17 mouse cellular contexts compared by ENCODE assay signal in the genomic region with DNA sequence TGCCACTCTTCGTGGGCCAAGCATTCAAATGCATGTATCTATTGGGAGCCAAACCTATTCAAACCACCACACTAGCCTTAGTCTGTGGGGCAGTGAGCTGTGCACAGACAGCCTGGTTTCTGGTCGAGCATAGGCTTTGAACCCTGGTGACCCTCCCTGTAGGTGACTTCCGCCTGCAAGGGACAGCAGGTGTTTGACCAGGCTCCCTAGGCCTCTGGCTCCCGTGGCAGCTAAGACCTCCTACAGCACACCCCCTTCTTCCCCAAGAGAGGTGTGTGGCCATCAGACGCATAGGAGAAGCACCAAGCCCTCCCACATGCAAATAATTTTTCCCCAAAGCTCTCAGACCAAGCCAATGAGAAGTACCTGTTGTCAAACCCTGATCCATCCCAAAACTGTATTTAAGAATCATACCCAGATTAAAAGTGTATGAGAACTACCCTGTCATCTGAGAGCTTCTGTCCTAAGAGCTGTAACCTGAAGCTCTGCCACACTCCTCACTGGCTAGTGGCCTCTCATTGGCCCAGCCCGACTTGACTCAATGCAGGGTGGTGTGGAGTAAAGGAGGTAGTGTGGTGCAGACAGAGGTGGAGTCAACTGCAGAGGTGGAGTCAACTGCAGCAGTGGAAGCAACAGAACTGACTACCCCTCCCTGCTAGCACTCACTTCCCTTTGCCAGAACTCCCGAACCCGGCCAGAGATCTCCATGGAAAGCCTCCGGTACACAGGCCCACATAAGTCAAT.
DNase-seq lines count a peak whose midpoint lies in the region; ATAC-seq and TF ChIP-seq lines count a peak whose summit lies in the region.
"Had no signal": no experiment of that assay in that cellular context is flagged by ENCODE, and none has a peak within 500 bp of the region (broad histone marks: within the 10 kb centered on the region; RNA-seq: fewer than 3 reads in every experiment).

No protein-coding gene starts in this region.

- H3K4me2 ChIP-seq in kidney, postnatal 0 days (ENCODE audit: low read length), result no peak overlapping the region
- 0 out of 2 replicates have a peak overlapping the region, but pooled peaks have one; percentile 3 for H3K4me2 ChIP-seq in limb, embryonic 13.5 days (replicated peaks)
- H3K4me2 ChIP-seq: limb, embryonic 15.5 days had no signal

- 37% methylated on average over 9 of the region's 9 CpGs for WGBS in kidney, postnatal 0 days
- 22% methylated on average over 9 of the region's 9 CpGs for WGBS in limb, embryonic 13.5 days

- peak; percentile 74; the same call in 1 of the 2 replicates for ATAC-seq in kidney, postnatal 0 days (replicated peaks; ENCODE audit: low FRiP score, low read depth)
- peak; percentile 89 for ATAC-seq in limb, embryonic 13.5 days (ENCODE audit: low FRiP score, low read depth)
- no peak for ATAC-seq in erythroid progenitor cell, adult 5-6 weeks (replicated peaks; ENCODE audit: low FRiP score, poor library complexity, severe bottlenecking)
- ATAC-seq: inflammation-experienced regulatory T-cells, adult 6 months had no signal

- no peaks in the 10 kb centered on the region for H3K36me3 ChIP-seq in kidney, postnatal 0 days (ENCODE audit: insufficient read depth, low read length)
- H3K36me3 ChIP-seq in ES-E14 (ENCODE audit: control insufficient read depth, insufficient read depth, low read length, poor library complexity, severe bottlenecking), result no peaks in the 10 kb centered on the region
- H3K36me3 ChIP-seq in limb, embryonic 13.5 days, result no peaks in the 10 kb centered on the region
- H3K36me3 ChIP-seq: limb, embryonic 15.5 days had no signal

- H3K27ac ChIP-seq in kidney, postnatal 0 days, result no peak overlapping the region
- H3K27ac ChIP-seq in ES-E14 (ENCODE audit: insufficient read depth, low read depth, low read length, poor library complexity, severe bottlenecking), result no peak overlapping the region
- no peak overlapping the region for H3K27ac ChIP-seq in limb, embryonic 13.5 days
- H3K27ac ChIP-seq: layer of hippocampus, adult 2 months; limb, embryonic 15.5 days had no signal

- no peaks in the 10 kb centered on the region for H3K27me3 ChIP-seq in kidney, postnatal 0 days (ENCODE audit: insufficient read depth, low read length)
- H3K27me3 ChIP-seq in limb, embryonic 13.5 days, result no peaks in the 10 kb centered on the region
- H3K27me3 ChIP-seq: limb, embryonic 15.5 days had no signal

- H3K9me3 ChIP-seq in kidney, postnatal 0 days (replicated peaks; ENCODE audit: low read length), result no peaks in the 10 kb centered on the region
- no peaks in the 10 kb centered on the region for H3K9me3 ChIP-seq in ES-E14 (ENCODE audit: control insufficient read depth, insufficient read depth, low read depth, low read length)
- H3K9me3 ChIP-seq in limb, embryonic 13.5 days, result no peaks in the 10 kb centered on the region
- H3K9me3 ChIP-seq: limb, embryonic 15.5 days had no signal

- no peak overlapping the region for H3K9ac ChIP-seq in kidney, postnatal 0 days (ENCODE audit: low read depth, low read length)
- no peak overlapping the region for H3K9ac ChIP-seq in ES-E14 (ENCODE audit: insufficient read depth, low read depth, low read length, poor library complexity, severe bottlenecking)
- no peak overlapping the region for H3K9ac ChIP-seq in limb, embryonic 13.5 days
- H3K9ac ChIP-seq: limb, embryonic 15.5 days had no signal

- no peaks in the 10 kb centered on the region for H3K4me1 ChIP-seq in kidney, postnatal 0 days (replicated peaks; ENCODE audit: insufficient read depth, low read length)
- peaks cover 0 to 3% of the 10 kb centered on the region in 2 experiments; a peak in 1 of 4 replicates for H3K4me1 ChIP-seq in ES-E14 (ENCODE audit: control insufficient read depth in 2 of 2, insufficient read depth in 2 of 2, low read length in 2 of 2, poor library complexity in 1 of 2)
- H3K4me1 ChIP-seq in limb, embryonic 13.5 days, result peaks cover 9% of the 10 kb centered on the region

- TF ChIP-seq CTCF in kidney, postnatal 0 days (IDR thresholded peaks at IDR 0.05; ENCODE audit: low read depth), result no peak

- H3K4me3 ChIP-seq in kidney, postnatal 0 days (replicated peaks; ENCODE audit: low read depth, low read length), result no peak overlapping the region
- H3K4me3 ChIP-seq in ES-E14 (ENCODE audit: insufficient read depth in 1 of 2, low read depth in 1 of 2, low read length in 2 of 2, poor library complexity in 1 of 2, severe bottlenecking in 1 of 2), result peak overlapping the region in 1 of 2 experiments; percentile 20; a peak in 1 of 4 replicates
- H3K4me3 ChIP-seq in limb, embryonic 13.5 days, result no peak overlapping the region
- H3K4me3 ChIP-seq: layer of hippocampus, adult 2 months; limb, embryonic 15.5 days; myocyte had no signal

- in situ Hi-C loops in ES-E14 (cut with MboI; ENCODE audit: low sequenced_read_pairs in 2 of 2, unreplicated experiment in 2 of 2), result no loop called here

- DNase-seq in kidney, postnatal 0 days (ENCODE audit: low spot score), result peak; percentile 29
- no peak for DNase-seq in kidney, adult 9 months
- peak; percentile 21 for DNase-seq in ES-E14 (ENCODE audit: low read depth, low spot score)
- peak; percentile 29 for DNase-seq in embryo, embryonic 9.5 days (ENCODE audit: extremely low spot score)
- no peak for DNase-seq in frontal cortex, postnatal 10 days (ENCODE audit: low spot score in 2 of 2)
- DNase-seq in ovary, postnatal 14 days (ENCODE audit: low spot score), result no peak
- DNase-seq: adrenal gland, adult 2 months; cerebellum, adult 8-10 months; heart, adult 11 months; heart, postnatal 10 days; right cerebral cortex, postnatal 4 days had no signal

TF ChIP-seq in ES-E14, 5 proteins besides CTCF, POLR2A, EP300 and RAD21:
- TF ChIP-seq MAFK (IDR thresholded peaks at IDR 0.05; ENCODE audit: insufficient read depth, low read depth, low read length), result no peak
- TF ChIP-seq ZC3H11A (IDR thresholded peaks at IDR 0.05; ENCODE audit: borderline replicate concordance, low read depth, low read length), result no peak
- no peak for TF ChIP-seq HCFC1 (IDR thresholded peaks at IDR 0.05; ENCODE audit: borderline replicate concordance, insufficient read depth, low read length)
- TF ChIP-seq CHD2 (IDR thresholded peaks at IDR 0.05; ENCODE audit: low read depth, low read length), result no peak
- TF ChIP-seq ZNF384 (IDR thresholded peaks at IDR 0.05; ENCODE audit: low read depth, low read length), result no peak
TF ChIP-seq in ES-E14: peak in this region for 0.

Comparison
In these comparisons a context has a peak if more than half of its experiments do, and no peak if none do; other contexts are left out.
1. DNase-seq: peak in kidney, postnatal 0 days (single experiment), ES-E14 (single experiment) and embryo, embryonic 9.5 days (single experiment); none in kidney, adult 9 months (single experiment), frontal cortex, postnatal 10 days (0 of 2) and ovary, postnatal 14 days (single experiment).